Mouse (Mus musculus) stomach, embryonic 15.5 days (tissue): Measurements from ENCODE around the gene Ankrd27. TPM values are rescaled to one million over a fixed set of nuclear protein-coding genes. Genes with fewer than 3 reads are reported as not detected.

Experiments used
- ATAC-seq: fragments of 200-750 bp; cut with Nextera tagmentation; 2 replicates; pipeline ENCODE4 v1.8.0; 2017; ENCODE audit warnings: low read depth, moderate number of reproducible peaks, moderate TSS enrichment; ENCODE audit not compliant: insufficient read depth, low FRiP score
- H3K27ac ChIP-seq: fragments of 300-500 bp; sonication (generic); 2 replicates; pipeline ENCODE4 v1.5.1; 2015; ENCODE audit warnings: mild to moderate bottlenecking, inconsistent platforms
- H3K27me3 ChIP-seq: fragments of 300-500 bp; sonication (generic); replicated peaks from 2 replicates; pipeline ENCODE4 v1.6.1; 2015; ENCODE audit warnings: inconsistent platforms
- H3K36me3 ChIP-seq: fragments of 300-500 bp; sonication (generic); 2 replicates; pipeline ENCODE4 v1.6.1; 2015; ENCODE audit warnings: inconsistent platforms
- H3K4me1 ChIP-seq: fragments of 300-500 bp; sonication (generic); 2 replicates; pipeline ENCODE4 v1.6.1; 2015; ENCODE audit warnings: inconsistent platforms
- H3K4me2 ChIP-seq: fragments of 300-500 bp; sonication (generic); 2 replicates; pipeline ENCODE4 v1.6.1; 2015; ENCODE audit warnings: mild to moderate bottlenecking, inconsistent platforms
- H3K4me3 ChIP-seq: fragments of 300-500 bp; sonication (generic); replicated peaks from 2 replicates; pipeline ENCODE4 v1.5.1; 2015; ENCODE audit warnings: inconsistent platforms
- H3K9ac ChIP-seq: fragments of 300-500 bp; sonication (generic); 2 replicates; pipeline ENCODE4 v1.6.1; 2015; ENCODE audit warnings: inconsistent platforms
- H3K9me3 ChIP-seq: fragments of 300-500 bp; sonication (generic); 2 replicates; pipeline ENCODE4 v1.6.1; 2016; ENCODE audit warnings: inconsistent platforms
- WGBS: fragments of 180-500 bp; shearing (Covaris S2); methylation state at CpG from one replicate; pipeline ENCODE4 v1.1.7; 2015; 5-methylcytosine and 5-hydroxymethylcytosine counted together
- polyA plus RNA-seq: library from polyadenylated mRNA; unstranded; fragments of >200 nt; fragmentation: Nextera tagmentation; extraction: Ambion mirVana; gene quantifications from 2 replicates; pipeline ENCODE4 v1.2.1, GENCODE M21; 2015

The Ankrd27 gene
- polyA plus RNA-seq, 1 experiment from 2014 or later: 31.3 TPM

DNA sequence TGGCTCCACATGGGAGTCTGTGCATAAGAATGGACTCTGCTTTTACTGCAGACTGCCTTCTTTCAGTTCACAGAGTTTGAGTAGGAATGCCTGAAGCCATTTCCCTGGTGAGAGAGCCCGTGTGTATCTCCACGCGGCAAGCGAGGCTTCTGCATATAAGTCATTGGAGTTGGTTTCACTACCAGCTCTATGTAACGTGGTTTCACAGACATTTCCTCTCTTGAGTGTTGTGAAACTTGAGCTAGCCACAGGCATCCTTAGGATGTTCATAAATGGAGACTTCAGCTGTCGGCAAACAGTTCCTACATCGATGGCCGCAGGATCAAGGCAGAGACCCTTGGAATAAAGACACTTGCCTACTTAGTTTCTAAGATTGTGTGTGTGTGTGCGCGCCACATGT, 23.2 kb downstream of the Ankrd27 start:
- H3K36me3 ChIP-seq: peaks cover 29% of the 10 kb centered on the region
- no peak overlapping the region for H3K4me2 ChIP-seq
- no peaks in the 10 kb centered on the region for H3K27me3 ChIP-seq
- WGBS: 92% methylated on average over 10 of the region's 10 CpGs
- ATAC-seq: no peak
- H3K9me3 ChIP-seq: no peaks in the 10 kb centered on the region
- no peak overlapping the region for H3K9ac ChIP-seq
- H3K4me1 ChIP-seq: no peaks in the 10 kb centered on the region
- no peak overlapping the region for H3K4me3 ChIP-seq
- H3K27ac ChIP-seq: no peak overlapping the region

DNA sequence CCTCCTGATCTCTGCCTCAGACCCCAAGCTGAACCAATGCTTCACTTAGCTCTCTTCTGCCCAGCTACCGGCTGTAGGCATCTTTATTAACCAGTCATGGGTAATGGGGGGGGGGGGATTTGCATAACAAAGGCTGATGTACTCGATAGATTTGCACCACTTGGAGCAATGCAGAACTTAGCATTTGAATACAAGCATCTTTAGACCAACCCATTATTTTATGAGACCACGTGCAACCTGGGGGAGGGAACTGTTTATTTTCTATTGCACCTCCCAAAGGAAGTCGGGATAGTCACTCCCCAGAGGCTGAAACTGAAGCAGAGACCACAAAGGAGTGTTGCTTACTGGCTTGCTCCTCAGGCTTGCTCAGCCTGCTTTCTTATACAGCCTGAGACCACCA, 31.5 kb downstream of the Ankrd27 start:
- H3K4me2 ChIP-seq: no peak overlapping the region
- 78% methylated on average over 4 of the region's 4 CpGs for WGBS
- no peak overlapping the region for H3K9ac ChIP-seq
- no peaks in the 10 kb centered on the region for H3K27me3 ChIP-seq
- no peak overlapping the region for H3K27ac ChIP-seq
- H3K4me1 ChIP-seq: no peaks in the 10 kb centered on the region
- no peaks in the 10 kb centered on the region for H3K9me3 ChIP-seq
- no peak for ATAC-seq
- H3K4me3 ChIP-seq: no peak overlapping the region
- H3K36me3 ChIP-seq: peaks cover 45% of the 10 kb centered on the region

DNA sequence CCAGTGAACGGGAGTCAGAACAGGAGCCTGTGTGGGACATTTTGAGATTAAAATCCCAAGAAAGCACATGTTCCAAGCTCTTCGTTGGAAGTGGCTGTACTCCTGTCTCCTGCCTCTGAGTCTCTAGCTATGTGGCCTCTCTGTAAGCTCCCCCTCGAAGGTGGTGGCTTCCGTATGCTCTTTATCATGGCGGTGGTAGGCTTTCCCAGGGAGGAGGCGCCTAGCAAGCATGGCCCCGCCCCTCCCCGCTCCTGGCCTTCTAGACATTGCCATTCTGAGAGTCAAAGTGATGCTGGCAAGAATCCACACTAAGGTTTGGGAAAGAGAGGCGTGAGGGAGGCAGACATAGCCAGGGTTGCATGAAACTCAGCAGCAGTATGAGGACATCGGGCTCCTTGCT, 36.6 kb downstream of the Ankrd27 start:
- no peak for ATAC-seq
- H3K4me3 ChIP-seq: no peak overlapping the region
- H3K9ac ChIP-seq: no peak overlapping the region
- no peak overlapping the region for H3K27ac ChIP-seq
- 91% methylated on average over 10 of the region's 10 CpGs for WGBS
- H3K27me3 ChIP-seq: no peaks in the 10 kb centered on the region
- H3K9me3 ChIP-seq: no peaks in the 10 kb centered on the region
- H3K4me1 ChIP-seq: no peaks in the 10 kb centered on the region
- H3K4me2 ChIP-seq: no peak overlapping the region
- peaks cover 47% of the 10 kb centered on the region for H3K36me3 ChIP-seq

DNA sequence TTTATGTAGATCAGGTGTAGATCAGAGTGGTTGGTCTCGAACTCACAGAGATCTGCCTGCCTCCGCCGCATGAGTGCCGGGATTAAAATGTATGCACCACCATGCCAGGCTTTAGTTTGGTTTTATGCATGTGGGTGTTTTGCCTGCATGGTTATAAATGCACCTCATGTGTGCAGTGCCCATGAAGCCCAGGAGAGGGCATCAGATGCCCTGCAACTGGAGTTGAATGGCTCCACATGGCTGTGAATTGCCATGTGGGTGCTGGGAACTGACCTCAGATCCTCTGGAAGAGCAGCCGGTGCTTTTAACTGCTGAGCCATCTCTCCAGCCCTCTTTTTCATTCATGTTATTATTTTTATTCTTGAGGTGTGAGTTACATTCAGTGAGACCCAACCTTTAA, 40.0 kb downstream of the Ankrd27 start:
- Histone ChIP-seq H3K27ac (no peak overlapping the region), H3K9ac (no peak overlapping the region), H3K36me3 (peaks cover 47% of the 10 kb centered on the region), H3K4me3 (no peak overlapping the region), H3K9me3 (no peaks in the 10 kb centered on the region), H3K4me1 (no peaks in the 10 kb centered on the region), H3K27me3 (no peaks in the 10 kb centered on the region), H3K4me2 (no peak overlapping the region)
- WGBS: over 99% methylated on average over 5 of the region's 5 CpGs
- ATAC-seq: no peak

DNA sequence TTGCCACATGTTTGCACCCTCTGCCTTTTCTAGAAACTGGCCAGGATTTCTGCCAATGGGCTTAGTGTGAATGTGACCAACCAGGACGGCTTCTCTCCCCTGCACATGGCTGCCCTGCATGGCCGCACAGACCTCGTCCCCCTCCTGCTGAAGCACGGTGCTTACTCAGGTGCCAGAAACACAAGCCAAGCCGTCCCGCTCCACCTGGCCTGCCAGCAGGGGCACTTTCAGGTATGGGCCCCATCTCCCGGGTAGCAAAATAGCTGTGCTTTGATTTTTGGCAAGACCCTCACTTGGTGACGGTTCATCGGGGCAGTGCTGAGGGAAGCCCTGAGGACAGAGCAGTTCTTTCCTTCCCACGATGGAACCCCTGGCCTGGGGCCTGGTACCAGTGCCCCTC, 41.3 kb downstream of the Ankrd27 start:
- no peaks in the 10 kb centered on the region for H3K27me3 ChIP-seq
- no peak overlapping the region for H3K4me3 ChIP-seq
- H3K27ac ChIP-seq: no peak overlapping the region
- 0 out of 2 replicates have a peak, but pooled peaks have one; percentile 14 for ATAC-seq
- H3K4me1 ChIP-seq: no peaks in the 10 kb centered on the region
- H3K4me2 ChIP-seq: no peak overlapping the region
- H3K36me3 ChIP-seq: peaks cover 46% of the 10 kb centered on the region
- 91% methylated on average over 10 of the region's 10 CpGs for WGBS
- no peak overlapping the region for H3K9ac ChIP-seq
- H3K9me3 ChIP-seq: no peaks in the 10 kb centered on the region

DNA sequence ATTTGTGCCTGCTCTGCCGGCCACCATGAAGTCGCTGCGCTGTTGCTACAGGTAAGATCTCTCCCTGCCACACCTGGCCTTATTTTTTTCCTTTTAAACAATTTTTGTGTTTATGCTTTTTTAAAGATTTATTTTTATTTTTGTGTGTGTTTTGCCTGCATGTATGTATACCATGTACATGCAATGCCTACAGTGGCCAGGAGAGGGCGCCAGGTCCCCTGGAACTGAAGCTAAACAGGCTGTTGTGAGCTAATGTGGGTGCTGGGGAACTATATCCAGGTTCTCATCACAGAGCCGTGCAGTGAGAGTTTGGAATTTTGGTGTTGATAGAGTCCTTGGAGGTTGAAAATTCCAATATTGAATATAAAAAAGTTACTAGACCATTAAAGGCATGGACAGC, 42.5 kb downstream of the Ankrd27 start:
- no peaks in the 10 kb centered on the region for H3K4me1 ChIP-seq
- H3K36me3 ChIP-seq: peaks cover 40% of the 10 kb centered on the region
- H3K4me3 ChIP-seq: no peak overlapping the region
- H3K9ac ChIP-seq: no peak overlapping the region
- no peak for ATAC-seq
- no peak overlapping the region for H3K4me2 ChIP-seq
- no peaks in the 10 kb centered on the region for H3K9me3 ChIP-seq
- WGBS: 74% methylated on average over 5 of the region's 5 CpGs
- no peaks in the 10 kb centered on the region for H3K27me3 ChIP-seq
- no peak overlapping the region for H3K27ac ChIP-seq

DNA sequence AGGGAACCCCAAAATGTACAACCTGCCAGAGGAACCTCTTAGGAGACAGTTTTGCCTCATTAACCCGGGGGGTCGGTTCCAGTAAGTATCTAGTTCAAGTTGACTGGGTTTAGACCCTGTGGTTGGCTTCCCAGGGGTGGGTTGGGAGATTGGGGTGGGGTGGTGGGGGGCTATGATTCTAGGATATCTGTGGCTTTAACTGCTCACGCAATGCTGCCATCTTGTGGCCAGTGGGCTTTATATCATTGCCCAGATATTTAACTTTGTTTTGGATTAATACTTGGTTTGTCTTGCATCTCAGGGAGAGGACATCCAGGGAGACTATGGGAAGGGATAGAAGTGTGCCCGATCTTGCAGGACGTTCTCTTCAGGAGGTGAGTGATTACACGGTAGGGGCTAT, 50.2 kb downstream of the Ankrd27 start:
- no peaks in the 10 kb centered on the region for H3K27me3 ChIP-seq
- H3K27ac ChIP-seq: no peak overlapping the region
- no peak overlapping the region for H3K9ac ChIP-seq
- H3K4me2 ChIP-seq: no peak overlapping the region
- no peak for ATAC-seq
- no peaks in the 10 kb centered on the region for H3K9me3 ChIP-seq
- WGBS: 66% methylated on average over 6 of the region's 6 CpGs
- H3K36me3 ChIP-seq: peaks cover 47% of the 10 kb centered on the region
- no peaks in the 10 kb centered on the region for H3K4me1 ChIP-seq
- H3K4me3 ChIP-seq: no peak overlapping the region

DNA sequence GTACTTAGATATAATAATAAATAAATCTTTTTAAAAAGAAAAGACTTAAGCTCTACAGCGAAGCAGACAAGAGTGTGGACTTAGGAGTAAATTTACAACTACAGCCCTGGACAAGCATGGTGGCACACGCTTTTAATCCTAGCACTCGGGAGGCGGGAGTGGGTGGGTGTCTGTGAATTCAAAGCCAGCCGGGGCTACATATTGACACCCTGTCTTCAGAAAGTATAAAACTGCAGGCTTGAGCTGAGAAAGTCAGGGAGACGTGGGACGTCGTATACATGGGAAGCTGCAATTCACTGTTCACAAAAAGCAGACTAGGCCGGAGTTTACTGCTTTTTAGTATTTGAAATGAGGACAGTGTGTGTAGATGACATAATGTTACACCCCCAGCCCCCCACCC, 50.8 kb downstream of the Ankrd27 start:
- Histone ChIP-seq H3K36me3 (peaks cover 48% of the 10 kb centered on the region), H3K4me2 (no peak overlapping the region), H3K4me1 (no peaks in the 10 kb centered on the region), H3K4me3 (no peak overlapping the region), H3K27me3 (no peaks in the 10 kb centered on the region), H3K27ac (no peak overlapping the region), H3K9ac (no peak overlapping the region), H3K9me3 (no peaks in the 10 kb centered on the region)
- no peak for ATAC-seq
- 95% methylated on average over 9 of the region's 9 CpGs for WGBS

DNA sequence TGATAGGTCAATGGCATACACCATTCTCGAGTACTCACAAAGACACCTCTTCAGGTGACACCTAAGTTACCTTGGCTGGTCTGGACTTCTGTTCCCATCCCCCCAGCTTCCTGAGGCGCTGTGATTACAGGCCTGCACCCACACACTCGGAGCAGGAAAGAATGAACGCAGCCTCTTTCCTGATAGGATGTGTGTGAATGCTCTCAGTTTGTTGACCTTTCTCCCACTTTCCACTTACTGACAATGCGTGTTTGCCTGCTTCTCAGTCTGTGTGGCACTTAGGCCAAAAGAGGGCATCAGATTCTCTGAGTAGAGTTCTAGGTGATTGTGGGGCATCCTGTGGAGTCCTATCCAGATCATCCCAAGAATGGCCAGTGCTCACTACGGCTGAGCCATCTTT, 54.0 kb downstream of the Ankrd27 start:
- Histone ChIP-seq H3K9ac (no peak overlapping the region), H3K27ac (no peak overlapping the region), H3K27me3 (no peaks in the 10 kb centered on the region), H3K4me3 (no peak overlapping the region), H3K9me3 (no peaks in the 10 kb centered on the region), H3K4me2 (no peak overlapping the region), H3K4me1 (no peaks in the 10 kb centered on the region), H3K36me3 (peaks cover 54% of the 10 kb centered on the region)
- ATAC-seq: no peak
- WGBS: 67% methylated on average over 6 of the region's 6 CpGs

DNA sequence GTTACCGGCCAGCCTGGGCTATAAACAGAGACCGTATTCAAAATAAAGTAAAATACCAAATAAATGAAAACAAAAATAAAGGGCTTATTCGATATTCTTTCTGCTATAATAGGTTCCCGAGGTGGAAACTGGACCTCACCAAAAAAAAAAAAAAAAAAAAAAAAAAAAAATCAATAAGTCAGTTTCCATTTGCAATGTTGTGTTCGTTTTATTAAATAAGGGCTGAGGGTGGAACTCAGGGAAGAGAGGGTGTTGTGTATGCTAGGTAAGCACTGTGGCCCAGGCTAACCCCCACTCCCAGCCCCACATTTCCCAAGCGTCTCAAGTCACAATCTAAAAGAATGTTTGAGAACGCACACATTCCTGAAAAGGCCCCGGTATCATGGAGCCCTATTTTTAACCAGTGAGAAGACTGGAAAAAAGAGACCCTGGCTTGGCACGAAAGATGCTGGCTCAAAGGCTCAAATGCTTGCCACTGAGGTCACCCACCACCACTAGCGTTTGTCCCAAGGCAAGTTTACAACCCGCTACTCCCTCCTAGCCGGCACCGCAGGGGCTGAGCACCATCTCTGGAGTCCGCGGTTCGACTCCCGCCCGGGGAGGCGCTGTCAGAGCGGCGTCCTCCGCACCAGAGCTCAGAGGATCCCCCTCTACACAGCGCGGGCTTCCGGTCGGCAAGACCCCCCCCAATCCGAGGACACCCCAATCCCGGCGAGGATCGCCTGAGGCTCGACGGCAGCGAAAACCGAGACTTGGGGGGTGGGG, 60.5 kb downstream of the Ankrd27 start:
- 5% methylated on average over 34 of the region's 34 CpGs for WGBS

DNA sequence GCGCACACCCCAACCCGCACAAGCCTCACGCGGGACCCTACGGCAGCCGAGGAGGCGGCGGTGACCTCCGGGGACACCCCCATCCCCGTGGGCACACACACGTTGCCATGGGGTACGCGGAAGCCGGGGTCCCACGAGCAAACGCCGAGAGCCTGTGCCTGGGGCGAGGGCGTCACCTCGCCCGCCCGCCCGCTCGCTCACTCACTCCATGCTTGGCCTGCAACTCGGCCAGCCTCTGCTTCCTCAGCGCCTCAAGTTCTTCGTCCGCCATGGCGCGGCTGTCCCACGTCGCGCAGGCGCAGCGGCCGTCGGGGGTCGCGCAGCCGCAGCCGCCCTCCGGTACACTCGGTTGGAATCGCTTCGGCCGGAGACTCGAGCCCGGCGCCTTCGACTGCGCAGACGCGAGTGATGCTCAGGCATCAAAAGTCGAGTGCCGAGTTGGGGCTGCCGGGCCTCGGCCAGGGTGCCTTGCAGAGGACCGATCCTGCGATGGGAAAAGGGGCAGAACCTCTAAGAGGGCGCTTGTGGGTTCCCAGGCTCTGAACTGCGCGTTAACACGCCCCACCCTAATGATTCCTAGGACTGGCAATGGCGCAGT, 61.2 kb downstream of the Ankrd27 start, which contains the start of gene Pdcd5:
TSS of gene Pdcd5 (minus strand) at position 421 of the 598 bp plus-strand sequence.
- no peaks in the 10 kb centered on the region for H3K27me3 ChIP-seq
- H3K9me3 ChIP-seq: no peaks in the 10 kb centered on the region
- H3K27ac ChIP-seq: peak within 1 kb of the TSS; percentile 74
- H3K9ac ChIP-seq: peak within 1 kb of the TSS; percentile 85
- H3K36me3 ChIP-seq: peaks cover 19% of the 10 kb centered on the region
- no peaks in the 10 kb centered on the region for H3K4me1 ChIP-seq
- peak; percentile 88 for ATAC-seq
- peak within 1 kb of the TSS; percentile 97 for H3K4me3 ChIP-seq
- under 1% methylated on average over 64 of the region's 64 CpGs for WGBS
- H3K4me2 ChIP-seq: peak within 1 kb of the TSS; percentile 60

More for the DNA sequence above, 60.5 kb downstream of the Ankrd27 start:
- no peaks in the 10 kb centered on the region for H3K4me1 ChIP-seq
- H3K4me3 ChIP-seq: peak overlapping the region; percentile 97
- no peaks in the 10 kb centered on the region for H3K9me3 ChIP-seq
- H3K27ac ChIP-seq: peak overlapping the region; percentile 74
- H3K27me3 ChIP-seq: no peaks in the 10 kb centered on the region
- peak overlapping the region; percentile 85 for H3K9ac ChIP-seq
- peaks cover 22% of the 10 kb centered on the region for H3K36me3 ChIP-seq
- ATAC-seq: peak; percentile 25; the same call in 1 of the 2 replicates
- peak overlapping the region; percentile 60 for H3K4me2 ChIP-seq

DNA sequence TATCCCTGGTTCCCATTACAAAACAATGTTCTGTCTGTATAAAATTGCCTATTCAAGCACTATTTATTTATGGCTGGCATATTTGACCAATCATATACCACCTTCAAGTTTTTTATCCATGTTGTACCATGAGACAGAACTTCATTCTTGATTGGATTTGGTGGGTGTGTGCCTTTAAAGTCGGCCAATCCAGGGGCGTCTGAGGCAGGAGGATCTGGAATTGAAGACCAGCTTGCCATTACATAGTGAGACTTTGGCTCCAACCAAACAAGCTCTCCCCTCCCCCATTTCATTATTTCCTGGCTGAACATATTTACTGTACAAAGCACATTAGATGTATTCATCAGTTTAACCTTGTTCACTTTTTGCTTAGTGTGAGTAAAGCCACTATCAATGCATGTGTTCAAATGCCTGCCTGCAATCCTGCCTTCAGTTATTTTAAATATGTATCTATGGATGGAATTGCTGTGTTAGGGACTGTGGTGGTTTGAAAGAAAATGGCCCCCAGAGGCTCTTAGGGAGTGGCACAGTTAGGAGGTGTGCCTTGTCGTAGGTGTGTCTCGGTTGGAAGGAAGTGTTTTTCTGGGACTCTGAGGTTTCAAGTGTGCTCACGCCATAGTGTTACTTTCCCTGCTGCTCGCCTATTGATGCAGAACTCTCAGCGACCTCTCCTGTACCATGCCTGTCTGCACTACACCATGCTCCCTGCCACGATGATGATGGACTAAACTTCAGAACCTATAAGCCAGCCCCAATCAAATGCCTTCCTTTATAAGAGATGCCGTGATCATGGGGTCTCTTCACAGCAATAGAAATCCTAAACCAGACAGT, 62.4 kb downstream of the Ankrd27 start:
- no peaks in the 10 kb centered on the region for H3K9me3 ChIP-seq
- no peak for ATAC-seq
- H3K4me1 ChIP-seq: no peaks in the 10 kb centered on the region
- H3K36me3 ChIP-seq: peaks cover 10% of the 10 kb centered on the region; the same call in 1 of the 2 replicates
- no peak overlapping the region for H3K9ac ChIP-seq
- no peak overlapping the region for H3K27ac ChIP-seq
- H3K27me3 ChIP-seq: no peaks in the 10 kb centered on the region
- WGBS: 70% methylated on average over 9 of the region's 9 CpGs
- no peak overlapping the region for H3K4me3 ChIP-seq
- H3K4me2 ChIP-seq: no peak overlapping the region
